Mouse (Mus musculus) Patski (cell line): Measurements from ENCODE around the gene Asap2. TPM values are rescaled to one million over a fixed set of nuclear protein-coding genes. Genes with fewer than 3 reads are reported as not detected.

Experiments used
- ATAC-seq: fragments of 100-300 bp; one replicate; pipeline ENCODE4 v1.8.0; 2021
- CTCF ChIA-PET: fragments of 350-600 bp; sonication (Branson Sonifier 250); formaldehyde crosslinking; loops from one replicate; lab custom pipeline; 2022; ENCODE audit warnings: inconsistent platforms; lab: Charles Lee
- POLR2A ChIA-PET: fragments of 350-600 bp; sonication (Branson Sonifier 250); formaldehyde crosslinking; loops from one replicate; lab custom pipeline; 2022; ENCODE audit warnings: antibody characterized with exemption, inconsistent platforms; lab: Charles Lee
- DNase-seq: peaks from one replicate; pipeline ENCODE4 v3.0.0-alpha.2; 2011; ENCODE audit warnings: low read depth, low spot score
- H3K27me3 ChIP-seq: fragments of 371-371 bp; one replicate; pipeline ENCODE4 v1.5.1; 2021
- CTCF ChIP-seq: fragments of 100-300 bp; IDR thresholded peaks from one replicate; pipeline ENCODE4 v1.5.1; 2021
- in situ Hi-C: fragments of 300-500 bp; cut with MboI; formaldehyde crosslinking; loops from 3 replicates; pipeline ENCODE4 v1.11.1; 2018; ENCODE audit warnings: low pct_unique_long_range_greater_than_20kb, mixed read lengths
- polyA plus RNA-seq: library from polyadenylated mRNA; unstranded; gene quantifications from one replicate; pipeline ENCODE4 v1.2.3, GENCODE M21; 2021

The Asap2 gene
- polyA plus RNA-seq, 1 experiment from 2014 or later: 8.9 TPM

GRCm38 (mm10) chr12:21229076-21229918 lies 239.0 kb downstream of the Asap2 start:
- no peak for TF ChIP-seq CTCF
- in situ Hi-C loops: no loop called here
- no peaks in the 10 kb centered on the region for H3K27me3 ChIP-seq
- ATAC-seq (no peak), DNase-seq (no peak)
- ChIA-PET POLR2A (no interaction called here), CTCF (no interaction called here)

- no peak for ATAC-seq
- no peak for TF ChIP-seq CTCF
- ChIA-PET POLR2A (no interaction called here), CTCF (no interaction called here)
- DNase-seq: no peak
- in situ Hi-C loops: no loop called here
- H3K27me3 ChIP-seq: no peaks in the 10 kb centered on the region
These were observed 243.5 kb downstream of the Asap2 start for GRCm38 (mm10) chr12:21233727-21234126.

- CTCF ChIA-PET: no interaction called here
- POLR2A ChIA-PET: no interaction called here
- in situ Hi-C loops: no loop called here
- no peaks in the 10 kb centered on the region for H3K27me3 ChIP-seq
- no peak for TF ChIP-seq CTCF
- ATAC-seq (peak; percentile 62), DNase-seq (no peak)
These were observed 244.3 kb downstream of the Asap2 start for GRCm38 (mm10) chr12:21234560-21234959.

GRCm38 (mm10) chr12:21241965-21242364 lies 251.7 kb downstream of the Asap2 start:
- POLR2A ChIA-PET: interaction anchor here (0.7 kb wide), 1 partner anchor 33 kb away, joined by 4 read pairs; no protein-coding TSS in a partner anchor
- no peaks in the 10 kb centered on the region for H3K27me3 ChIP-seq
- no peak for TF ChIP-seq CTCF
- ATAC-seq (no peak), DNase-seq (no peak)
- CTCF ChIA-PET: no interaction called here
- in situ Hi-C loops: no loop called here

GRCm38 (mm10) chr12:21244375-21244960 lies 254.2 kb downstream of the Asap2 start:
- ChIA-PET CTCF (no interaction called here), POLR2A (no interaction called here)
- DNase-seq (no peak), ATAC-seq (no peak)
- TF ChIP-seq CTCF: no peak
- H3K27me3 ChIP-seq: no peaks in the 10 kb centered on the region
- in situ Hi-C loops: no loop called here

GRCm38 (mm10) chr12:21247711-21248392 lies 257.6 kb downstream of the Asap2 start:
- in situ Hi-C loops: no loop called here
- ChIA-PET CTCF (no interaction called here), POLR2A (no interaction called here)
- no peak for ATAC-seq
- no peaks in the 10 kb centered on the region for H3K27me3 ChIP-seq
- no peak for TF ChIP-seq CTCF
- no peak for DNase-seq

GRCm38 (mm10) chr12:21260494-21261256 lies 270.4 kb downstream of the Asap2 start:
- TF ChIP-seq CTCF: no peak
- CTCF ChIA-PET: no interaction called here
- ATAC-seq (no peak), DNase-seq (no peak)
- no peaks in the 10 kb centered on the region for H3K27me3 ChIP-seq
- in situ Hi-C loops: loop anchor here (25.0 kb wide), 1 partner anchor 548 kb away; no protein-coding TSS in a partner anchor
- POLR2A ChIA-PET: no interaction called here

GRCm38 (mm10) chr12:21261521-21261920 lies 271.3 kb downstream of the Asap2 start:
- CTCF ChIA-PET: no interaction called here
- H3K27me3 ChIP-seq: no peaks in the 10 kb centered on the region
- no peak for ATAC-seq
- no peak for TF ChIP-seq CTCF
- no peak for DNase-seq
- in situ Hi-C loops: loop anchor here (25.0 kb wide), 1 partner anchor 549 kb away; no protein-coding TSS in a partner anchor
- POLR2A ChIA-PET: no interaction called here

GRCm38 (mm10) chr12:21263256-21263655 lies 273.0 kb downstream of the Asap2 start:
- no peak for ATAC-seq
- ChIA-PET POLR2A (no interaction called here), CTCF (no interaction called here)
- DNase-seq: no peak
- no peak for TF ChIP-seq CTCF
- in situ Hi-C loops: loop anchor here (25.0 kb wide), 1 partner anchor 551 kb away; no protein-coding TSS in a partner anchor
- H3K27me3 ChIP-seq: no peaks in the 10 kb centered on the region

GRCm38 (mm10) chr12:21264241-21264640 lies 274.0 kb downstream of the Asap2 start:
- no peaks in the 10 kb centered on the region for H3K27me3 ChIP-seq
- DNase-seq (no peak), ATAC-seq (no peak)
- CTCF ChIA-PET: no interaction called here
- in situ Hi-C loops: loop anchor here (25.0 kb wide), 1 partner anchor 552 kb away; no protein-coding TSS in a partner anchor
- TF ChIP-seq CTCF: no peak
- POLR2A ChIA-PET: no interaction called here
